Mouse (Mus musculus): ENCODE measurements at regions not wholly inside any gene's neighbourhood (a gene's known extent, or its start where the extent isn't known, plus 50 kb on each side); places are given as distances from the start of the nearest gene placed in this dataset.

GRCm38 (mm10) chr5:91198620-91199019, 59.2 kb downstream of the Areg start:
- peak; percentile 56; the same call in 1 of the 2 replicates for ATAC-seq (ENCODE audit: insufficient number of reproducible peaks, low FRiP score, low TSS enrichment)

- no peak for ATAC-seq (ENCODE audit: insufficient number of reproducible peaks, low FRiP score, low TSS enrichment)
Observed at GRCm38 (mm10) chr5:91200448-91200847, 61.0 kb downstream of the Areg start.

- ATAC-seq (ENCODE audit: insufficient number of reproducible peaks, low FRiP score, low TSS enrichment): no peak
Observed at GRCm38 (mm10) chr5:91204225-91205005, 65.0 kb downstream of the Areg start.

GRCm38 (mm10) chr5:91205350-91205880, 66.0 kb downstream of the Areg start:
- ATAC-seq (ENCODE audit: insufficient number of reproducible peaks, low FRiP score, low TSS enrichment): no peak

GRCm38 (mm10) chr5:91206569-91207490, 67.4 kb downstream of the Areg start:
- ATAC-seq (ENCODE audit: insufficient number of reproducible peaks, low FRiP score, low TSS enrichment): no peak

- no peak for ATAC-seq (ENCODE audit: insufficient number of reproducible peaks, low FRiP score, low TSS enrichment)
Observed at GRCm38 (mm10) chr5:91220174-91220573, 80.8 kb downstream of the Areg start.

GRCm38 (mm10) chr5:91241656-91242055, 102.3 kb downstream of the Areg start:
- no peak for ATAC-seq (ENCODE audit: insufficient number of reproducible peaks, low FRiP score, low TSS enrichment)

- no peak for ATAC-seq (ENCODE audit: insufficient number of reproducible peaks, low FRiP score, low TSS enrichment)
Observed at GRCm38 (mm10) chr5:91247444-91247843, 108.0 kb downstream of the Areg start.

- ATAC-seq (ENCODE audit: insufficient number of reproducible peaks, low FRiP score, low TSS enrichment): no peak
Observed at GRCm38 (mm10) chr5:91261895-91262294, 122.5 kb downstream of the Areg start.

- ATAC-seq (ENCODE audit: insufficient number of reproducible peaks, low FRiP score, low TSS enrichment): no peak
Observed at GRCm38 (mm10) chr5:91262526-91262925, 123.1 kb downstream of the Areg start.

GRCm38 (mm10) chr5:91270747-91271146, 131.3 kb downstream of the Areg start:
- no peak for ATAC-seq (ENCODE audit: insufficient number of reproducible peaks, low FRiP score, low TSS enrichment)

- ATAC-seq (ENCODE audit: insufficient number of reproducible peaks, low FRiP score, low TSS enrichment): no peak
Observed at GRCm38 (mm10) chr5:91271416-91271815, 131.4 kb downstream of the Btc start.

- ATAC-seq (ENCODE audit: insufficient number of reproducible peaks, low FRiP score, low TSS enrichment): no peak
Observed at GRCm38 (mm10) chr5:91274411-91274810, 128.4 kb downstream of the Btc start.

- no peak for ATAC-seq (ENCODE audit: insufficient number of reproducible peaks, low FRiP score, low TSS enrichment)
Observed at GRCm38 (mm10) chr5:91278466-91278865, 124.3 kb downstream of the Btc start.

- no peak for ATAC-seq (ENCODE audit: insufficient number of reproducible peaks, low FRiP score, low TSS enrichment)
Observed at GRCm38 (mm10) chr5:91279464-91279863, 123.3 kb downstream of the Btc start.

GRCm38 (mm10) chr5:91282969-91283368, 119.8 kb downstream of the Btc start:
- ATAC-seq (ENCODE audit: insufficient number of reproducible peaks, low FRiP score, low TSS enrichment): no peak

- no peak for ATAC-seq (ENCODE audit: insufficient number of reproducible peaks, low FRiP score, low TSS enrichment)
Observed at GRCm38 (mm10) chr5:91293073-91293472, 109.7 kb downstream of the Btc start.

- ATAC-seq (ENCODE audit: insufficient number of reproducible peaks, low FRiP score, low TSS enrichment): no peak
Observed at GRCm38 (mm10) chr5:91294957-91295356, 107.8 kb downstream of the Btc start.

- no peak for ATAC-seq (ENCODE audit: insufficient number of reproducible peaks, low FRiP score, low TSS enrichment)
Observed at GRCm38 (mm10) chr5:91297068-91297467, 105.7 kb downstream of the Btc start.

GRCm38 (mm10) chr5:91302114-91302513, 100.7 kb downstream of the Btc start:
- ATAC-seq (ENCODE audit: insufficient number of reproducible peaks, low FRiP score, low TSS enrichment): no peak

GRCm38 (mm10) chr5:91302943-91303342, 99.9 kb downstream of the Btc start:
- ATAC-seq (ENCODE audit: insufficient number of reproducible peaks, low FRiP score, low TSS enrichment): no peak
